Mouse (Mus musculus) forebrain, postnatal 0 days (tissue): ENCODE results near the gene Emp3. TPM values are rescaled to one million over a fixed set of nuclear protein-coding genes. Genes with fewer than 3 reads are reported as not detected.

Experiments
- ATAC-seq: fragments of 200-750 bp; cut with Nextera tagmentation; 2 replicates; pipeline ENCODE4 v1.8.0; 2017; ENCODE audit warnings: mild to moderate bottlenecking, moderate library complexity
- DNase-seq: peaks from one replicate; pipeline ENCODE4 v3.0.0-alpha.2; 2015
- H3K27ac ChIP-seq: fragments of 300-500 bp; sonication (generic); 2 replicates; pipeline ENCODE4 v1.5.1; 2014; ENCODE audit warnings: low read depth, mild to moderate bottlenecking, antibody characterized with exemption, low read length, moderate library complexity, mixed read lengths
- H3K27me3 ChIP-seq: fragments of 300-500 bp; sonication (generic); 2 replicates; pipeline ENCODE4 v1.6.1; 2014; ENCODE audit warnings: mild to moderate bottlenecking, low read length, mixed read lengths; ENCODE audit not compliant: insufficient read depth
- H3K36me3 ChIP-seq: fragments of 300-500 bp; sonication (generic); 2 replicates; pipeline ENCODE4 v1.6.1; 2014; ENCODE audit warnings: mild to moderate bottlenecking, moderate library complexity; ENCODE audit not compliant: insufficient read depth
- H3K4me1 ChIP-seq: fragments of 300-500 bp; sonication (generic); 2 replicates; pipeline ENCODE4 v1.6.1; 2014; ENCODE audit warnings: antibody characterized with exemption; ENCODE audit not compliant: insufficient read depth
- H3K4me2 ChIP-seq: fragments of 300-500 bp; sonication (generic); 2 replicates; pipeline ENCODE4 v1.6.1; 2014; ENCODE audit warnings: low read depth, mild to moderate bottlenecking, moderate library complexity
- H3K4me3 ChIP-seq: fragments of 300-500 bp; sonication (generic); 2 replicates; pipeline ENCODE4 v1.5.1; 2014; ENCODE audit warnings: low read depth, low read length, mixed read lengths
- H3K9ac ChIP-seq: fragments of 300-500 bp; sonication (generic); 2 replicates; pipeline ENCODE4 v1.6.1; 2014; ENCODE audit warnings: mild to moderate bottlenecking
- H3K9me3 ChIP-seq: fragments of 300-500 bp; sonication (generic); 2 replicates; pipeline ENCODE4 v1.6.1; 2016; ENCODE audit warnings: low read length
- CTCF ChIP-seq: sonication (generic); IDR thresholded peaks from 2 replicates; pipeline ENCODE4 v1.5.1; 2016; ENCODE audit warnings: antibody characterized with exemption, control low read depth, low read depth
- WGBS: fragments of 180-500 bp; shearing (Covaris S2); extraction: QIAGEN DNeasy Blood & Tissue Kit; methylation state at CpG from one replicate; pipeline ENCODE4 v1.1.7; 2014; 5-methylcytosine and 5-hydroxymethylcytosine counted together
- polyA plus RNA-seq: library from polyadenylated mRNA; unstranded; fragments of >200 nt; fragmentation: Nextera tagmentation; extraction: Ambion mirVana; gene quantifications from 2 replicates; pipeline ENCODE4 v1.2.1, GENCODE M21; 2015
- total RNA-seq: library from RNA; depleted of rRNA; stranded (reverse); fragments of >200 nt; gene quantifications from 2 replicates; pipeline ENCODE4 v1.2.3, GENCODE M21; 2014

The Emp3 gene
- total and polyA plus RNA-seq, 2 experiments from 2014 or later = 22.7 to 24.9 TPM

- no peak for DNase-seq
- no peak overlapping the region for H3K4me3 ChIP-seq
- TF ChIP-seq CTCF = no peak
- ATAC-seq = no peak
- no peak overlapping the region for H3K9ac ChIP-seq
- 58% methylated on average over 9 of the region's 9 CpGs for WGBS
- H3K27ac ChIP-seq = no peak overlapping the region
- H3K27me3 ChIP-seq = no peaks in the 10 kb centered on the region
- H3K36me3 ChIP-seq = no peaks in the 10 kb centered on the region
- H3K9me3 ChIP-seq = no peaks in the 10 kb centered on the region
- peaks cover 19% of the 10 kb centered on the region for H3K4me1 ChIP-seq
- H3K4me2 ChIP-seq = no peak overlapping the region
Observed at GRCm38 (mm10) chr7:45920583-45921241, 492 bp downstream of the Emp3 start.

GRCm38 (mm10) chr7:45919761-45920160 lies 1.4 kb downstream of the Emp3 start:
- no peaks in the 10 kb centered on the region for H3K27me3 ChIP-seq
- TF ChIP-seq CTCF = no peak
- no peaks in the 10 kb centered on the region; the same call in 1 of the 2 replicates for H3K36me3 ChIP-seq
- ATAC-seq (no peak), DNase-seq (no peak)
- H3K4me2 ChIP-seq = no peak overlapping the region
- 79% methylated on average over 4 of the region's 4 CpGs for WGBS
- no peak overlapping the region for H3K27ac ChIP-seq
- H3K9me3 ChIP-seq = no peaks in the 10 kb centered on the region
- no peak overlapping the region for H3K4me3 ChIP-seq
- no peak overlapping the region for H3K9ac ChIP-seq
- H3K4me1 ChIP-seq = peaks cover 19% of the 10 kb centered on the region

- Histone ChIP-seq H3K36me3 (no peaks in the 10 kb centered on the region; the same call in 1 of the 2 replicates), H3K27ac (no peak overlapping the region), H3K27me3 (no peaks in the 10 kb centered on the region), H3K4me3 (no peak overlapping the region), H3K4me1 (peaks cover 19% of the 10 kb centered on the region), H3K9me3 (no peaks in the 10 kb centered on the region), H3K4me2 (no peak overlapping the region), H3K9ac (no peak overlapping the region)
- DNase-seq = no peak
- no peak for ATAC-seq
- WGBS = 64% methylated on average over 14 of the region's 14 CpGs
- peak; percentile 51 for TF ChIP-seq CTCF
Observed at GRCm38 (mm10) chr7:45919083-45919671, 2.0 kb downstream of the Emp3 start.

GRCm38 (mm10) chr7:45917926-45918325 lies 3.3 kb downstream of the Emp3 start:
- H3K9ac ChIP-seq = no peak overlapping the region
- no peak overlapping the region for H3K4me3 ChIP-seq
- DNase-seq (no peak), ATAC-seq (no peak)
- H3K27ac ChIP-seq = no peak overlapping the region
- H3K27me3 ChIP-seq = no peaks in the 10 kb centered on the region
- peaks cover 6% of the 10 kb centered on the region; the same call in 1 of the 2 replicates for H3K36me3 ChIP-seq
- WGBS = 87% methylated on average over 15 of the region's 15 CpGs
- no peak overlapping the region for H3K4me2 ChIP-seq
- peaks cover 19% of the 10 kb centered on the region for H3K4me1 ChIP-seq
- TF ChIP-seq CTCF = no peak
- no peaks in the 10 kb centered on the region for H3K9me3 ChIP-seq

- Histone ChIP-seq H3K27ac (peak overlapping the region; percentile 76), H3K27me3 (no peaks in the 10 kb centered on the region), H3K36me3 (peaks cover 6% of the 10 kb centered on the region; the same call in 1 of the 2 replicates), H3K4me1 (peaks cover 14% of the 10 kb centered on the region), H3K4me3 (peak overlapping the region; percentile 9; the same call in 1 of the 2 replicates), H3K4me2 (peak overlapping the region; percentile 52), H3K9me3 (no peaks in the 10 kb centered on the region), H3K9ac (peak overlapping the region; percentile 14; the same call in 1 of the 2 replicates)
- TF ChIP-seq CTCF = no peak
- WGBS = 34% methylated on average over 13 of the region's 13 CpGs
- no peak for DNase-seq
- peak; percentile 10; the same call in 1 of the 2 replicates for ATAC-seq
Observed at GRCm38 (mm10) chr7:45917004-45917704, 4.0 kb downstream of the Emp3 start.

- Histone ChIP-seq H3K27me3 (no peaks in the 10 kb centered on the region), H3K36me3 (peaks cover 6% of the 10 kb centered on the region; the same call in 1 of the 2 replicates), H3K4me2 (peak overlapping the region; percentile 52), H3K4me1 (peaks cover 14% of the 10 kb centered on the region), H3K9me3 (no peaks in the 10 kb centered on the region), H3K27ac (peak overlapping the region; percentile 76), H3K9ac (peak overlapping the region; percentile 43), H3K4me3 (peak overlapping the region; percentile 38)
- DNase-seq (peak; percentile 90), ATAC-seq (peak; percentile 95)
- WGBS = 33% methylated on average over 26 of the region's 26 CpGs
- TF ChIP-seq CTCF = peak; percentile 28; the same call in 1 of the 2 replicates
Observed at GRCm38 (mm10) chr7:45916056-45917003, 4.9 kb downstream of the Emp3 start.
